Mouse (Mus musculus) CH12.LX (cell line): ENCODE results near the gene AI854703. TPM values are rescaled to one million over a fixed set of nuclear protein-coding genes. Genes with fewer than 3 reads are reported as not detected.

ENCODE experiments used
- DNase-seq: peaks from one replicate; pipeline ENCODE4 v3.0.0-alpha.2; 2013; ENCODE audit errors: extremely low read depth
- H3K27ac ChIP-seq: 2 replicates; pipeline ENCODE4 v1.5.1; 2012; ENCODE audit warnings: low read depth, mild to moderate bottlenecking, control low read depth, moderate library complexity; ENCODE audit not compliant: insufficient read depth
- H3K27me3 ChIP-seq: replicated peaks from 2 replicates; pipeline ENCODE3; 2012; ENCODE audit warnings: inconsistent platforms
- H3K36me3 ChIP-seq, 2 experiments: replicated peaks in 1 of 2; 2 replicates each; pipeline versions ENCODE3 to v1.6.1; 2012; ENCODE audit warnings: inconsistent platforms in 1 of 2, low read length in 1 of 2, mild to moderate bottlenecking in 1 of 2, mixed read lengths in 1 of 2, moderate library complexity in 1 of 2; ENCODE audit not compliant: control insufficient read depth in 1 of 2, insufficient read depth in 1 of 2
- H3K4me1 ChIP-seq, 2 experiments: 2 replicates each; pipeline ENCODE4 v1.6.1; 2012; ENCODE audit warnings: inconsistent platforms in 1 of 2, moderate library complexity in 1 of 2; ENCODE audit not compliant: insufficient read depth in 2 of 2, control insufficient read depth in 1 of 2
- H3K4me2 ChIP-seq: 2 replicates; pipeline ENCODE4 v1.6.1; 2012; ENCODE audit warnings: low read depth, mild to moderate bottlenecking, control low read depth; ENCODE audit not compliant: poor library complexity, insufficient read depth, severe bottlenecking
- H3K4me3 ChIP-seq, 3 experiments: fragments of 150-350 bp in 1 of 3; sonication (generic) in 1 of 3; replicated peaks in 1 of 3; 2 replicates each; pipeline versions ENCODE3 to v1.5.1; 2011 to 2012; ENCODE audit warnings: low read depth in 2 of 3, low read length in 2 of 3, mild to moderate bottlenecking in 2 of 3, moderate library complexity in 2 of 3, control low read depth in 1 of 3, improper control_type of control experiment in 1 of 3, inconsistent platforms in 1 of 3, mixed read lengths in 1 of 3; ENCODE audit not compliant: poor library complexity in 1 of 3
- H3K79me2 ChIP-seq: replicated peaks from 2 replicates; pipeline ENCODE4 v1.6.1; 2012; ENCODE audit warnings: mild to moderate bottlenecking, moderate library complexity; ENCODE audit not compliant: control insufficient read depth, poor library complexity, insufficient read depth, severe bottlenecking; ENCODE audit errors: extremely low read depth
- H3K9ac ChIP-seq: 2 replicates; pipeline ENCODE4 v1.6.1; 2012; ENCODE audit warnings: low read depth, mild to moderate bottlenecking, control low read depth, moderate library complexity; ENCODE audit not compliant: insufficient read depth
- H3K9me3 ChIP-seq: replicated peaks from 2 replicates; pipeline ENCODE3; 2012; ENCODE audit warnings: low read length, inconsistent platforms, mixed read lengths
- BHLHE40 ChIP-seq: IDR thresholded peaks from 2 replicates; pipeline ENCODE4 v1.6.1; 2011; ENCODE audit warnings: mild to moderate bottlenecking, low read depth, low read length, improper control_type of control experiment
- CHD1 ChIP-seq: IDR thresholded peaks from 2 replicates; pipeline ENCODE4 v1.6.1; 2012; ENCODE audit warnings: low read depth, low read length, improper control_type of control experiment, inconsistent platforms
- CHD2 ChIP-seq: IDR thresholded peaks from 2 replicates; pipeline ENCODE4 v1.6.1; 2011; ENCODE audit warnings: low read length, improper control_type of control experiment
- CTCF ChIP-seq, 2 experiments: IDR thresholded peaks in 1 of 2; conservative IDR thresholded peaks in 1 of 2; 2 replicates each; pipeline ENCODE4 v1.5.1; 2011 to 2012; ENCODE audit warnings: low read depth in 2 of 2, low read length in 2 of 2, improper control_type of control experiment in 1 of 2, inconsistent platforms in 1 of 2, mild to moderate bottlenecking in 1 of 2, moderate library complexity in 1 of 2
- HCFC1 ChIP-seq: IDR thresholded peaks from 2 replicates; pipeline ENCODE4 v1.6.1; 2012; ENCODE audit warnings: low read depth, mild to moderate bottlenecking, inconsistent platforms, low read length, improper control_type of control experiment
- MXI1 ChIP-seq: IDR thresholded peaks from 2 replicates; pipeline ENCODE4 v1.6.1; 2011; ENCODE audit warnings: mild to moderate bottlenecking, low read depth, low read length, improper control_type of control experiment
- NRF1 ChIP-seq: IDR thresholded peaks from 2 replicates; pipeline ENCODE4 v1.6.1; 2014; ENCODE audit warnings: low read depth, mild to moderate bottlenecking, inconsistent platforms, low read length, improper control_type of control experiment, moderate library complexity
- POLR2A ChIP-seq: IDR thresholded peaks from 2 replicates; pipeline ENCODE4 v1.6.1; 2011; ENCODE audit warnings: low read depth, mild to moderate bottlenecking, improper control_type of control experiment, low read length
- RCOR1 ChIP-seq: conservative IDR thresholded peaks from 2 replicates; pipeline ENCODE4 v1.6.1; 2012; ENCODE audit warnings: low read depth, mild to moderate bottlenecking, inconsistent platforms, low read length, improper control_type of control experiment
- SMC3 ChIP-seq: IDR thresholded peaks from 2 replicates; pipeline ENCODE4 v1.6.1; 2011; ENCODE audit warnings: low read depth, low read length, improper control_type of control experiment
- TCF12 ChIP-seq: IDR thresholded peaks from 2 replicates; pipeline ENCODE4 v1.6.1; 2014; ENCODE audit warnings: low read depth, mild to moderate bottlenecking, inconsistent platforms, low read length, improper control_type of control experiment
- dilution Hi-C: fragments of 300-500 bp; cut with MboI; formaldehyde crosslinking; loops from 2 replicates; pipeline ENCODE4 v1.14.3; 2020; ENCODE audit warnings: low sequenced_read_pairs; ENCODE audit not compliant: extremely low pct_unique_long_range_greater_than_20kb, extremely low pct_ligation_motif_present
- in situ Hi-C: fragments of 300-500 bp; cut with MboI; formaldehyde crosslinking; loops from 3 replicates; pipeline ENCODE4 v1.14.3; 2019; ENCODE audit warnings: low sequenced_read_pairs, low pct_ligation_motif_present, low pct_unique_long_range_greater_than_20kb, mixed read lengths
- polyA plus RNA-seq: library from polyadenylated mRNA; unstranded; fragments of >175 nt; gene quantifications from 2 replicates; pipeline ENCODE4 v1.2.1, GENCODE M21; 2012; ENCODE audit warnings: low read depth; ENCODE audit not compliant: insufficient read length
- total RNA-seq, 2 experiments: library from RNA; depleted of rRNA; stranded (reverse); fragments of 300-350 nt in 1 of 2; fragments of >200 nt in 1 of 2; gene quantifications; 2 replicates each; pipeline ENCODE4 v1.2.3; 2012 to 2014

Gene AI854703
- total and polyA plus RNA-seq, 3 experiments, result 2.1 to 5.3 (median 4.8) TPM

- H3K4me1 ChIP-seq, result peaks cover 0 to 12% of the 10 kb centered on the region in 2 experiments; a peak in 1 of 4 replicates
- H3K27ac ChIP-seq, result no peak overlapping the region
- dilution Hi-C loops, result no loop called here
- no peak overlapping the region for H3K4me3 ChIP-seq
- H3K79me2 ChIP-seq, result no peaks in the 10 kb centered on the region
- H3K36me3 ChIP-seq, result peaks cover 13 to 81% of the 10 kb centered on the region in 2 experiments
- no peak overlapping the region for H3K4me2 ChIP-seq
- H3K9me3 ChIP-seq, result no peaks in the 10 kb centered on the region
- H3K9ac ChIP-seq, result no peak overlapping the region
- in situ Hi-C loops, result no loop called here
- peak; percentile 65 for TF ChIP-seq BHLHE40
- TF ChIP-seq CTCF (conservative IDR thresholded peaks at IDR 0.05 in 1 of 2, IDR thresholded peaks at IDR 0.05 in 1 of 2; ENCODE audit: low read depth in 2 of 2, low read length in 2 of 2), result peak in 1 of 2 experiments; percentile 12; a peak in 1 of 4 replicates
- TF ChIP-seq SMC3, result no peak
- no peak for DNase-seq
- H3K27me3 ChIP-seq, result no peaks in the 10 kb centered on the region
Measured at GRCm38 (mm10) chr6:48613464-48613863, 13.1 kb upstream of the AI854703 start.

GRCm38 (mm10) chr6:48614756-48615155 lies 11.8 kb upstream of the AI854703 start:
- Histone ChIP-seq H3K27ac (no peak overlapping the region), H3K27me3 (no peaks in the 10 kb centered on the region), H3K4me1 (peaks cover 0 to 12% of the 10 kb centered on the region in 2 experiments; a peak in 1 of 4 replicates), H3K9ac (no peak overlapping the region), H3K36me3 (peaks cover 22 to 82% of the 10 kb centered on the region in 2 experiments), H3K9me3 (no peaks in the 10 kb centered on the region), H3K79me2 (no peaks in the 10 kb centered on the region), H3K4me3 (no peak overlapping the region), H3K4me2 (no peak overlapping the region)
- no peak for DNase-seq
- in situ Hi-C loops (loop anchor here (5.0 kb wide), 1 partner anchor 77 kb away; the partner anchor contains the start of gene Atp6v0e2), dilution Hi-C loops (no loop called here)
- TF ChIP-seq HCFC1, result no peak
- TF ChIP-seq NRF1, result no peak
- TF ChIP-seq TCF12, result no peak
- no peak for TF ChIP-seq RCOR1
- TF ChIP-seq CHD2, result no peak

- Histone ChIP-seq H3K4me2 (no peak overlapping the region), H3K27ac (no peak overlapping the region), H3K79me2 (no peaks in the 10 kb centered on the region), H3K27me3 (no peaks in the 10 kb centered on the region), H3K9ac (no peak overlapping the region), H3K9me3 (no peaks in the 10 kb centered on the region), H3K4me3 (no peak overlapping the region), H3K4me1 (peaks cover 13 to 27% of the 10 kb centered on the region in 2 experiments), H3K36me3 (peaks cover 18 to 64% of the 10 kb centered on the region in 2 experiments)
- dilution Hi-C loops (no loop called here), in situ Hi-C loops (no loop called here)
- no peak for TF ChIP-seq MXI1
- TF ChIP-seq POLR2A, result no peak
- no peak for TF ChIP-seq CHD1
- no peak for TF ChIP-seq BHLHE40
- no peak for DNase-seq
Measured at GRCm38 (mm10) chr6:48620031-48620430, 6.5 kb upstream of the AI854703 start.
